Mouse (Mus musculus) stomach, postnatal 0 days (tissue): ENCODE results near the gene Cnga3. TPM values are rescaled to one million over a fixed set of nuclear protein-coding genes. Genes with fewer than 3 reads are reported as not detected.

Experiments used
- ATAC-seq: fragments of 200-750 bp; cut with Nextera tagmentation; 2 replicates; pipeline ENCODE4 v1.8.0; 2017; ENCODE audit not compliant: low FRiP score, low TSS enrichment
- DNase-seq: peaks from one replicate; pipeline ENCODE4 v3.0.0-alpha.2; 2016; ENCODE audit warnings: low spot score
- H3K27ac ChIP-seq: fragments of 300-500 bp; sonication (generic); replicated peaks from 2 replicates; pipeline ENCODE4 v1.5.1; 2014; ENCODE audit warnings: mild to moderate bottlenecking, control low read depth
- H3K27me3 ChIP-seq: fragments of 300-500 bp; sonication (generic); 2 replicates; pipeline ENCODE4 v1.6.1; 2014; ENCODE audit warnings: low read length; ENCODE audit not compliant: control insufficient read depth, insufficient read depth
- H3K36me3 ChIP-seq: fragments of 300-500 bp; sonication (generic); 2 replicates; pipeline ENCODE4 v1.6.1; 2014; ENCODE audit warnings: low read length, mixed read lengths; ENCODE audit not compliant: control insufficient read depth, insufficient read depth
- H3K4me1 ChIP-seq: fragments of 300-500 bp; sonication (generic); replicated peaks from 2 replicates; pipeline ENCODE4 v1.6.1; 2014; ENCODE audit warnings: antibody characterized with exemption; ENCODE audit not compliant: control insufficient read depth, insufficient read depth
- H3K4me2 ChIP-seq: fragments of 300-500 bp; sonication (generic); replicated peaks from 2 replicates; pipeline ENCODE4 v1.6.1; 2014; ENCODE audit warnings: low read depth, mild to moderate bottlenecking, control low read depth, moderate library complexity
- H3K4me3 ChIP-seq: fragments of 300-500 bp; sonication (generic); 2 replicates; pipeline ENCODE4 v1.5.1; 2014; ENCODE audit warnings: low read depth, low read length, control low read depth
- H3K9ac ChIP-seq: fragments of 300-500 bp; sonication (generic); 2 replicates; pipeline ENCODE4 v1.6.1; 2014; ENCODE audit warnings: mild to moderate bottlenecking, low read length, control low read depth, mixed read lengths
- H3K9me3 ChIP-seq: fragments of 300-500 bp; sonication (generic); 2 replicates; pipeline ENCODE4 v1.6.1; 2016; ENCODE audit warnings: low read length; ENCODE audit not compliant: control insufficient read depth
- CTCF ChIP-seq: IDR thresholded peaks from 2 replicates; pipeline ENCODE4 v1.5.1; 2016; ENCODE audit warnings: antibody characterized with exemption, low read depth, mild to moderate bottlenecking, moderate library complexity
- EP300 ChIP-seq: optimal IDR thresholded peaks from 2 replicates; pipeline ENCODE3; 2016; ENCODE audit warnings: antibody characterized with exemption
- WGBS: fragments of 180-500 bp; shearing (Covaris S2); extraction: QIAGEN DNeasy Blood & Tissue Kit; methylation state at CpG from one replicate; pipeline ENCODE4 v1.1.7; 2014; 5-methylcytosine and 5-hydroxymethylcytosine counted together
- polyA plus RNA-seq: library from polyadenylated mRNA; unstranded; fragments of >200 nt; fragmentation: Nextera tagmentation; extraction: Ambion mirVana; gene quantifications from 2 replicates; pipeline ENCODE4 v1.2.1, GENCODE M21; 2015

Gene Cnga3
- polyA plus RNA-seq, 1 experiment from 2014 or later, result 1.2 TPM

GRCm38 (mm10) chr1:37220134-37220907, 6.1 kb downstream of the Cnga3 start:
- WGBS, result 37% methylated on average over 6 of the region's 6 CpGs
- DNase-seq (peak; percentile 16), ATAC-seq (peak; percentile 54; the same call in 1 of the 2 replicates)
- Histone ChIP-seq H3K9me3 (no peaks in the 10 kb centered on the region), H3K4me3 (no peak overlapping the region), H3K36me3 (no peaks in the 10 kb centered on the region), H3K27me3 (no peaks in the 10 kb centered on the region), H3K4me1 (no peaks in the 10 kb centered on the region), H3K4me2 (no peak overlapping the region), H3K27ac (no peak overlapping the region), H3K9ac (no peak overlapping the region)
- TF ChIP-seq CTCF, result no peak
- TF ChIP-seq EP300, result no peak

GRCm38 (mm10) chr1:37222002-37222401, 7.8 kb downstream of the Cnga3 start:
- H3K36me3 ChIP-seq, result no peaks in the 10 kb centered on the region
- H3K4me3 ChIP-seq, result no peak overlapping the region
- 29% methylated on average over 7 of the region's 7 CpGs for WGBS
- H3K4me2 ChIP-seq, result no peak overlapping the region
- H3K27me3 ChIP-seq, result no peaks in the 10 kb centered on the region
- no peak for DNase-seq
- H3K27ac ChIP-seq, result no peak overlapping the region
- TF ChIP-seq EP300 (no peak), CTCF (no peak)
- no peaks in the 10 kb centered on the region for H3K4me1 ChIP-seq
- H3K9ac ChIP-seq, result no peak overlapping the region
- 0 out of 2 replicates have a peak, but pooled peaks have one; percentile 49 for ATAC-seq
- no peaks in the 10 kb centered on the region for H3K9me3 ChIP-seq

DNA sequence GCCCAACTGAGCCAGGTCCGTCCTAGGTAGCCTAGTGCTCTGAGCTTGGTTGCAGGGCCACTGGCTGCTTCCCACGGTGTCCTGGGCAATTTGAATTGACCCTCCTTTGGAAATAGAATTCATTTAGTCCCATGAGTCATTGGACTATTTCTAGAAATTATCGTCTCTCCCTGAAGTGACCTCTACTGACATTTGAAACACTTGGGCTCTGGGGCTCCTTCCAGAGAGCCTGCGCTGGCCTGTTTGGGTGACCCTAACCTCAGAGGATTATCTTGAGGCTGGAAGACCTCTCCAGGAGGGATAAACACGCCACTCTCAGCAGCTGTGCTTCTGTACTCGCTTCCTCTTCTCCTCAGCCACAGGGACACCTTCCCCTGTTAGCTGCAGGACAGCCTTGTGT, 16.2 kb downstream of the Cnga3 start:
- Histone ChIP-seq H3K9ac (no peak overlapping the region), H3K4me2 (no peak overlapping the region), H3K36me3 (no peaks in the 10 kb centered on the region), H3K9me3 (no peaks in the 10 kb centered on the region), H3K27ac (no peak overlapping the region), H3K4me1 (no peaks in the 10 kb centered on the region), H3K4me3 (no peak overlapping the region), H3K27me3 (no peaks in the 10 kb centered on the region)
- DNase-seq, result no peak
- no peak for ATAC-seq
- TF ChIP-seq EP300 (no peak), CTCF (no peak)
- 59% methylated on average over 6 of the region's 6 CpGs for WGBS

- Histone ChIP-seq H3K4me2 (0 out of 2 replicates have a peak overlapping the region, but pooled peaks have one; percentile 25), H3K27ac (no peak overlapping the region), H3K9ac (no peak overlapping the region), H3K4me1 (no peaks in the 10 kb centered on the region), H3K27me3 (no peaks in the 10 kb centered on the region), H3K9me3 (no peaks in the 10 kb centered on the region), H3K36me3 (no peaks in the 10 kb centered on the region), H3K4me3 (no peak overlapping the region)
- ATAC-seq (peak; percentile 57; the same call in 1 of the 2 replicates), DNase-seq (no peak)
- TF ChIP-seq CTCF, result no peak
- TF ChIP-seq EP300, result no peak
- WGBS, result 30% methylated on average over 6 of the region's 6 CpGs
Observed at GRCm38 (mm10) chr1:37231295-37231701, 17.1 kb downstream of the Cnga3 start.

DNA sequence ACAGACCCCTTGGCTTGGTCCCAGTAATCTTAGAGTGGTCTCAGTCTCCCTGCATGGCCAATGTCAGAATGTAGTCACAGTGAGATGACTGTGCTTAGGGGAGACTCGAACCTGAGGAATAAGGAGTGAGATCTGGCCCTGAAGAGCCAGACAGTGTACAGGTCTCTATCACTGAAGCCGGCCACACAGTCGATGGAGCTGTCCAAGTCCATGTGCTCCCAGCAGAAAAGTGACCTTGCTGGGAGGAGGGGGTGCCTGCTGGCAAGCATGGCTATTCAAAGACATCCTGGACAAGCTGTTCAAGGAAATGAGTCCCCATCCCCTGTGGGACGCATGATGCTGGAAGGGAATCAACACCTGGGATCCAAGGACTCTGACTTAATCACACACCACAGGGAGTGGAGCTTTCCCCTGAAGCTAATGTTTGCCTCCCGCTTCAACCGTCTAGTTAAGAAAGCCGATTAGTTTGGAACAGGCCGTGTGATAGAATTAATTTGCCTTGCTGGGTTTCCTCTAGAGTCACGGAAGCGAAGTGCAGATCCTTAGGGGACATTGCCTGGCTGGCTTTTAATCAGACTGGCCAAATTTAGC, 24.9 kb downstream of the Cnga3 start:
- no peaks in the 10 kb centered on the region for H3K9me3 ChIP-seq
- no peak overlapping the region for H3K4me2 ChIP-seq
- H3K4me1 ChIP-seq, result no peaks in the 10 kb centered on the region
- H3K27ac ChIP-seq, result no peak overlapping the region
- H3K4me3 ChIP-seq, result no peak overlapping the region
- DNase-seq (no peak), ATAC-seq (no peak)
- H3K9ac ChIP-seq, result no peak overlapping the region
- no peaks in the 10 kb centered on the region for H3K36me3 ChIP-seq
- WGBS, result 61% methylated on average over 10 of the region's 10 CpGs
- no peaks in the 10 kb centered on the region for H3K27me3 ChIP-seq
- TF ChIP-seq EP300 (no peak), CTCF (no peak)

DNA sequence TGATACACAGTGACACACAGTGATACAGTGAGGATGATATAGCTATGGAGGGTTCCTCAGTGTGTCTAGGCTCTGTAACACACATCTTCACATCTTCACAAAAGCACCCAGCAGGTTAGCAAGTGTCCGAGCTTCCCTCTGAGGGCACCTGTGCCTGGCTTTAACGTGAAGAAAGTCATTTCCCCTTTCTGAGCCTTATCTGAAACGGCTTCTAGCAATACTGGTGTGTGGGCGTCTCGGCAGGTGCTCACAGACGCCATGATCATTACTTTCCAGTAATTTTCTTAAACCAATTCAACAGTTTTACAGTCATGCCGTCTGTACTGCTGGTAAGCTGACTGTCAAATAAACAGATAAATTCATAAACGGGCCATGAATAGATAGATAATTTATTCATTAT, 28.0 kb downstream of the Cnga3 start:
- Histone ChIP-seq H3K9ac (no peak overlapping the region), H3K36me3 (no peaks in the 10 kb centered on the region), H3K9me3 (no peaks in the 10 kb centered on the region), H3K27me3 (no peaks in the 10 kb centered on the region), H3K27ac (no peak overlapping the region), H3K4me1 (no peaks in the 10 kb centered on the region), H3K4me2 (no peak overlapping the region), H3K4me3 (no peak overlapping the region)
- DNase-seq, result no peak
- WGBS, result 68% methylated on average over 8 of the region's 8 CpGs
- no peak for ATAC-seq
- TF ChIP-seq EP300 (no peak), CTCF (no peak)
